Mouse (Mus musculus): Measurements from ENCODE around the gene Fbxl14. TPM values are rescaled to one million over a fixed set of nuclear protein-coding genes. Genes with fewer than 3 reads are reported as not detected.
"Not testable (repeated sequence)": the region's sequence is repeated elsewhere in the genome, so short reads cannot be mapped to it uniquely, and the experiment has no call there.

The Fbxl14 gene
- polyA plus RNA-seq, 1 experiment = 38.6 TPM

- Histone ChIP-seq H3K4me1 (ENCODE audit: control insufficient read depth, insufficient read depth, low read length) (peaks cover 12% of the 10 kb centered on the region; the same call in 1 of the 2 replicates), H3K36me3 (ENCODE audit: control insufficient read depth, insufficient read depth, low read length) (no peaks in the 10 kb centered on the region), H3K27me3 (replicated peaks; ENCODE audit: control insufficient read depth, insufficient read depth, low read length) (no peaks in the 10 kb centered on the region), H3K4me3 (ENCODE audit: insufficient read depth, low read depth, low read length) (peak overlapping the region; percentile 81), H3K27ac (ENCODE audit: insufficient read depth, low read depth, low read length) (peak overlapping the region; percentile 97)
- TF ChIP-seq CTCF (conservative IDR thresholded peaks at IDR 0.05; ENCODE audit: insufficient read depth, insufficient read length, low read depth, low read length) (no peak), POLR2A (IDR thresholded peaks at IDR 0.05; ENCODE audit: low read depth, low read length) (peak; percentile 5)
- DNase-seq = peak; percentile 92
- WGBS = under 1% methylated on average over 49 of the region's 49 CpGs
Measured at GRCm38 (mm10) chr6:119478560-119479342, 717 bp upstream of the Fbxl14 start.

- peak; percentile 70 for DNase-seq
- no peaks in the 10 kb centered on the region for H3K36me3 ChIP-seq (ENCODE audit: control insufficient read depth, insufficient read depth, low read length)
- TF ChIP-seq POLR2A (IDR thresholded peaks at IDR 0.05; ENCODE audit: low read depth, low read length) = no peak
- 0 out of 2 replicates have a peak, but pooled peaks have one; percentile 16 for TF ChIP-seq CTCF (conservative IDR thresholded peaks at IDR 0.05; ENCODE audit: insufficient read depth, insufficient read length, low read depth, low read length)
- no peaks in the 10 kb centered on the region for H3K27me3 ChIP-seq (replicated peaks; ENCODE audit: control insufficient read depth, insufficient read depth, low read length)
- under 1% methylated on average over 70 of the region's 70 CpGs for WGBS
- H3K4me1 ChIP-seq (ENCODE audit: control insufficient read depth, insufficient read depth, low read length) = peaks cover 12% of the 10 kb centered on the region; the same call in 1 of the 2 replicates
- peak overlapping the region; percentile 11 for H3K27ac ChIP-seq (ENCODE audit: insufficient read depth, low read depth, low read length)
- peak overlapping the region; percentile 81 for H3K4me3 ChIP-seq (ENCODE audit: insufficient read depth, low read depth, low read length)
Measured at GRCm38 (mm10) chr6:119479876-119480705, 623 bp downstream of the Fbxl14 start.

- DNase-seq = peak; percentile 31
- TF ChIP-seq POLR2A (IDR thresholded peaks at IDR 0.05; ENCODE audit: low read depth, low read length) = no peak
- no peak for TF ChIP-seq CTCF (conservative IDR thresholded peaks at IDR 0.05; ENCODE audit: insufficient read depth, insufficient read length, low read depth, low read length)
- H3K36me3 ChIP-seq (ENCODE audit: control insufficient read depth, insufficient read depth, low read length) = no peaks in the 10 kb centered on the region
- whole genome bisulfite sequencing = 7% methylated on average over 33 of the region's 33 CpGs
- no peaks in the 10 kb centered on the region for H3K27me3 ChIP-seq (replicated peaks; ENCODE audit: control insufficient read depth, insufficient read depth, low read length)
- peaks cover 12% of the 10 kb centered on the region; the same call in 1 of the 2 replicates for H3K4me1 ChIP-seq (ENCODE audit: control insufficient read depth, insufficient read depth, low read length)
- peak overlapping the region; percentile 11; the same call in 1 of the 2 replicates for H3K27ac ChIP-seq (ENCODE audit: insufficient read depth, low read depth, low read length)
- peak overlapping the region; percentile 81 for H3K4me3 ChIP-seq (ENCODE audit: insufficient read depth, low read depth, low read length)
Measured at GRCm38 (mm10) chr6:119480706-119481331, 1.4 kb downstream of the Fbxl14 start.

GRCm38 (mm10) chr6:119481741-119482390 lies 2.4 kb downstream of the Fbxl14 start:
- DNase-seq; H3K27ac ChIP-seq (ENCODE audit: insufficient read depth, low read depth, low read length); H3K36me3 ChIP-seq (ENCODE audit: control insufficient read depth, insufficient read depth, low read length); H3K27me3 ChIP-seq (replicated peaks; ENCODE audit: control insufficient read depth, insufficient read depth, low read length): not testable (repeated sequence)
- Histone ChIP-seq H3K4me3 (ENCODE audit: insufficient read depth, low read depth, low read length) (peak overlapping the region; percentile 36), H3K4me1 (ENCODE audit: control insufficient read depth, insufficient read depth, low read length) (peaks cover 12% of the 10 kb centered on the region; the same call in 1 of the 2 replicates)
- WGBS = 8% methylated on average over 10 of the region's 10 CpGs

- H3K27ac ChIP-seq (ENCODE audit: insufficient read depth, low read depth, low read length) = no peak overlapping the region
- 41% methylated on average over 16 of the region's 16 CpGs for whole genome bisulfite sequencing
- H3K4me3 ChIP-seq (ENCODE audit: insufficient read depth, low read depth, low read length) = peak overlapping the region; percentile 15; the same call in 1 of the 2 replicates
Measured at GRCm38 (mm10) chr6:119482958-119483600, 3.6 kb downstream of the Fbxl14 start.

GRCm38 (mm10) chr6:119485486-119485885 lies 6.0 kb downstream of the Fbxl14 start:
- no peak overlapping the region for H3K4me3 ChIP-seq (ENCODE audit: insufficient read depth, low read depth, low read length)
- peak; percentile 43 for DNase-seq
- no peak overlapping the region for H3K27ac ChIP-seq (ENCODE audit: insufficient read depth, low read depth, low read length)
- WGBS = 10% methylated on average over 2 of the region's 2 CpGs
- no peaks in the 10 kb centered on the region for H3K27me3 ChIP-seq (replicated peaks; ENCODE audit: control insufficient read depth, insufficient read depth, low read length)
- H3K4me1 ChIP-seq (ENCODE audit: control insufficient read depth, insufficient read depth, low read length) = peaks cover 6% of the 10 kb centered on the region; the same call in 1 of the 2 replicates
- TF ChIP-seq POLR2A (IDR thresholded peaks at IDR 0.05; ENCODE audit: low read depth, low read length) = no peak
- no peak for TF ChIP-seq CTCF (conservative IDR thresholded peaks at IDR 0.05; ENCODE audit: insufficient read depth, insufficient read length, low read depth, low read length)
- no peaks in the 10 kb centered on the region for H3K36me3 ChIP-seq (ENCODE audit: control insufficient read depth, insufficient read depth, low read length)

More at GRCm38 (mm10) chr6:119482958-119483600, 3.6 kb downstream of the Fbxl14 start:
- Histone ChIP-seq H3K27me3 (replicated peaks; ENCODE audit: control insufficient read depth, insufficient read depth, low read length) (no peaks in the 10 kb centered on the region), H3K4me1 (ENCODE audit: control insufficient read depth, insufficient read depth, low read length) (peaks cover 7% of the 10 kb centered on the region; the same call in 1 of the 2 replicates), H3K36me3 (ENCODE audit: control insufficient read depth, insufficient read depth, low read length) (no peaks in the 10 kb centered on the region)
- peak; percentile 51 for DNase-seq
- peak; percentile 54; the same call in 1 of the 2 replicates for TF ChIP-seq CTCF (conservative IDR thresholded peaks at IDR 0.05; ENCODE audit: insufficient read depth, insufficient read length, low read depth, low read length)
- TF ChIP-seq POLR2A (IDR thresholded peaks at IDR 0.05; ENCODE audit: low read depth, low read length) = no peak
